Comparison of ENCODE assay signal across 20 mouse cellular contexts in the genomic region with DNA sequence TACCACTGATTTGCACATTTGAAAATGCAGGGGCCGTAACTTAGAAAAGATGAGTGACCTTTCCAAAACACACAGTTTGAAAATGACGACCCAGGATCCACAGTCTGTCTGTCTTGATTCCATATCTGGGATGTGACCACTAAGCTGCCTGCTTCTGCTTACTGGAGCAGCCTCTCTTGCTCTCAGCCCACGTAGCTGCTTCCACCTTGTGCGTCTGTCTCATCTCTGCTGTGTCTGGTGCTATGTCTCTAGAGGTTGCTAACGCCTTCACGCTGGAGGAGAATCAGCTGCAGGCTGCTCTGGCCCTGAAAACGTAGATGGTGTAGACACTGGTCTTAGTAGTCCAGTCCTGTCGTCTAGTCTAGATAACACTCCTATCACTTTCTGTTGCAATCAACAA. TPM values are rescaled to one million over a fixed set of nuclear protein-coding genes. Genes with fewer than 3 reads are reported as not detected.
"Had no signal": no experiment of that assay in that cellular context is flagged by ENCODE, and none has a peak within 500 bp of the region (broad histone marks: within the 10 kb centered on the region; RNA-seq: fewer than 3 reads in every experiment).

No protein-coding gene starts in this region.

- H3K27me3 ChIP-seq: limb, embryonic 12.5 days; limb, embryonic 15.5 days; lung, embryonic 15.5 days; midbrain, embryonic 13.5 days; stomach, embryonic 15.5 days had no signal

- H3K9ac ChIP-seq: limb, embryonic 12.5 days; limb, embryonic 15.5 days; liver, embryonic 14.5 days; lung, embryonic 15.5 days; midbrain, embryonic 13.5 days; stomach, embryonic 15.5 days had no signal

- H3K4me1 ChIP-seq: limb, embryonic 12.5 days; limb, embryonic 15.5 days had no signal

- ATAC-seq: intestine, postnatal 0 days; midbrain, embryonic 13.5 days had no signal

- H3K4me2 ChIP-seq: limb, embryonic 12.5 days; limb, embryonic 15.5 days; lung, embryonic 15.5 days; midbrain, embryonic 13.5 days; stomach, embryonic 15.5 days had no signal

- H3K9me3 ChIP-seq: limb, embryonic 12.5 days; limb, embryonic 15.5 days; lung, embryonic 15.5 days; midbrain, embryonic 13.5 days; stomach, embryonic 15.5 days had no signal

- DNase-seq: kidney, adult 2 months; kidney, postnatal 25 days; layer of hippocampus, adult 9-11 months; left cerebral cortex, postnatal 4 days; lung, adult 18-20 months; lung, postnatal 10 days; lung, postnatal 36 days; right cerebral cortex, postnatal 14 days; spleen, adult 18-20 months; thymus, postnatal 25 days had no signal

- H3K27ac ChIP-seq: kidney, postnatal 0 days; layer of hippocampus, adult 2 months; limb, embryonic 12.5 days; limb, embryonic 15.5 days; liver, embryonic 14.5 days; lung, embryonic 15.5 days; midbrain, embryonic 13.5 days; stomach, embryonic 15.5 days had no signal

- H3K4me3 ChIP-seq: layer of hippocampus, adult 2 months; limb, embryonic 12.5 days; limb, embryonic 15.5 days; lung, embryonic 15.5 days; midbrain, embryonic 13.5 days; stomach, embryonic 15.5 days had no signal

RNA-seq across cellular contexts. Expression of gene Ccdc173, which starts 40.7 kb away (rescaled TPM):
- polyA plus RNA-seq: large intestine, adult 2 months had no signal
